Mouse (Mus musculus): ENCODE results near the gene Rnft1.

DNA sequence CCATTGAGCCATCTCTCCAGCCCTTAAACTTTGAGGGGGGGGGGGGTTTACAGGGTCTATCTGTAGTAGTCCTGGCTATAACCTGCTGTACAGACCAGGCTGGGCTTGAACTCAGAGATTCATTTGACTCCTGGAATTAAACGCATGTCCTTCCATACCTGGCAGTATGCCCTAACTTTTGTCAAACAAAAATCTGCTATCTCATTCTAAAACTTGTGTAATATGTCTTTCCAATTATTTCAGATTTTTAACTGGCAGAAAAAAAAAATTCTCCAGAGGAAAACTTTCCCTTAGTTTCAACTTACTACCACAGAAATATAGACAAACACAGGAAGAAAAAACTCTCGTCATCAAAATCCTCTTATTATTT is 56.0 kb downstream of the Rnft1 start:
- TF ChIP-seq POLR2A (IDR thresholded peaks at IDR 0.05; ENCODE audit: low read depth, low read length) (no peak), CTCF (conservative IDR thresholded peaks at IDR 0.05; ENCODE audit: insufficient read depth, insufficient read length, low read depth, low read length) (no peak)

All from kidney, adult 2 months (tissue).